Mouse (Mus musculus) adrenal gland, adult 2 months (tissue): ENCODE results near the gene Ifna14. TPM values are rescaled to one million over a fixed set of nuclear protein-coding genes. Genes with fewer than 3 reads are reported as not detected.

Experiments used
- polyA plus RNA-seq: library from polyadenylated mRNA; depleted of rRNA; stranded (reverse); fragments of >200 nt; gene quantifications from 2 replicates; pipeline ENCODE4 v1.2.3, GENCODE M21; 2012; rRNA removed
- total RNA-seq, 2 experiments: library from RNA; stranded (reverse); gene quantifications; 2 replicates each; pipeline ENCODE4 v1.2.3; 2021

Ifna14 gene
- total and polyA plus RNA-seq, 3 experiments, result not detected

Other genes with a start within 250 kb of the Ifna14 start
- gene Hacd4, start 132.9 kb downstream of the Ifna14 start, total RNA-seq, result 1 to 10 TPM; 4.1 to 4.8 TPM
- 0.41 and 0.43 TPM in 2 replicates for gene Hacd4, start 132.9 kb downstream of the Ifna14 start, polyA plus RNA-seq
- not detected for gene Ifnb1, start 49.0 kb downstream of the Ifna14 start, total RNA-seq
- not detected in 2 replicates for gene Ifnb1, start 49.0 kb downstream of the Ifna14 start, polyA plus RNA-seq
- not detected for gene Ifna15, start 13.6 kb downstream of the Ifna14 start, total RNA-seq
- not detected in 2 replicates for gene Ifna15, start 13.6 kb downstream of the Ifna14 start, polyA plus RNA-seq
- not detected for gene Ifna9, start 20.6 kb upstream of the Ifna14 start, total RNA-seq
- gene Ifna9, start 20.6 kb upstream of the Ifna14 start, polyA plus RNA-seq, result 0.22 TPM in 1 of 2 replicates, not detected in the other
- gene Ifna12, start 31.6 kb upstream of the Ifna14 start, total RNA-seq, result not detected
- gene Ifna12, start 31.6 kb upstream of the Ifna14 start, polyA plus RNA-seq, result not detected in 2 replicates
- gene C87499, start 62.6 kb upstream of the Ifna14 start, total RNA-seq, result not detected
- gene C87499, start 62.6 kb upstream of the Ifna14 start, polyA plus RNA-seq, result not detected in 2 replicates
- gene Ifna13, start 72.7 kb upstream of the Ifna14 start, total RNA-seq, result not detected
- gene Ifna13, start 72.7 kb upstream of the Ifna14 start, polyA plus RNA-seq, result not detected in 2 replicates
- gene Ifna16, start 105.1 kb upstream of the Ifna14 start, total RNA-seq, result not detected
- not detected in 2 replicates for gene Ifna16, start 105.1 kb upstream of the Ifna14 start, polyA plus RNA-seq
- gene Ifna2, start 112.1 kb upstream of the Ifna14 start, total RNA-seq, result not detected
- gene Ifna2, start 112.1 kb upstream of the Ifna14 start, polyA plus RNA-seq, result not detected in 2 replicates
- gene Ifnab, start 119.6 kb upstream of the Ifna14 start, total RNA-seq, result not detected
- not detected in 2 replicates for gene Ifnab, start 119.6 kb upstream of the Ifna14 start, polyA plus RNA-seq
- gene Gm26566, start 150.0 kb upstream of the Ifna14 start, total RNA-seq, result under 1 TPM in 1 of 2 experiments, not detected in 1; 0.38 TPM
- 0.76 and 1.0 TPM in 2 replicates for gene Gm26566, start 150.0 kb upstream of the Ifna14 start, polyA plus RNA-seq
- gene Klhl9, start 150.7 kb upstream of the Ifna14 start, total RNA-seq, result 10 to 100 TPM; 70.8 to 79.3 TPM
- gene Klhl9, start 150.7 kb upstream of the Ifna14 start, polyA plus RNA-seq, result 22.2 and 29.6 TPM in 2 replicates
- gene Gm13271, start 183.1 kb upstream of the Ifna14 start, total RNA-seq, result not detected
- gene Gm13271, start 183.1 kb upstream of the Ifna14 start, polyA plus RNA-seq, result not detected in 2 replicates
- gene Gm13283, start 188.3 kb upstream of the Ifna14 start, total RNA-seq, result not detected
- not detected in 2 replicates for gene Gm13283, start 188.3 kb upstream of the Ifna14 start, polyA plus RNA-seq
- gene Gm13290, start 202.0 kb upstream of the Ifna14 start, total RNA-seq, result not detected
- gene Gm13290, start 202.0 kb upstream of the Ifna14 start, polyA plus RNA-seq, result not detected in 2 replicates
- gene Gm13289, start 205.1 kb upstream of the Ifna14 start, total RNA-seq, result not detected
- not detected in 2 replicates for gene Gm13289, start 205.1 kb upstream of the Ifna14 start, polyA plus RNA-seq
- not detected for gene Gm13272, start 208.1 kb upstream of the Ifna14 start, total RNA-seq
- not detected in 2 replicates for gene Gm13272, start 208.1 kb upstream of the Ifna14 start, polyA plus RNA-seq
- gene Ifnz, start 210.3 kb upstream of the Ifna14 start, total RNA-seq, result not detected
- not detected in 2 replicates for gene Ifnz, start 210.3 kb upstream of the Ifna14 start, polyA plus RNA-seq
- not detected for gene Gm13276, start 213.9 kb upstream of the Ifna14 start, total RNA-seq
- not detected in 2 replicates for gene Gm13276, start 213.9 kb upstream of the Ifna14 start, polyA plus RNA-seq
- not detected for gene Gm13277, start 216.8 kb upstream of the Ifna14 start, total RNA-seq
- gene Gm13277, start 216.8 kb upstream of the Ifna14 start, polyA plus RNA-seq, result not detected in 2 replicates
- gene Gm13278, start 219.8 kb upstream of the Ifna14 start, total RNA-seq, result not detected
- not detected in 2 replicates for gene Gm13278, start 219.8 kb upstream of the Ifna14 start, polyA plus RNA-seq
- gene Gm13275, start 222.7 kb upstream of the Ifna14 start, total RNA-seq, result not detected
- gene Gm13275, start 222.7 kb upstream of the Ifna14 start, polyA plus RNA-seq, result 0.22 TPM in 1 of 2 replicates, not detected in the other
- not detected for gene Gm13279, start 225.6 kb upstream of the Ifna14 start, total RNA-seq
- gene Gm13279, start 225.6 kb upstream of the Ifna14 start, polyA plus RNA-seq, result not detected in 2 replicates
- not detected for gene Gm13285, start 227.9 kb upstream of the Ifna14 start, total RNA-seq
- gene Gm13285, start 227.9 kb upstream of the Ifna14 start, polyA plus RNA-seq, result not detected in 2 replicates
- not detected for gene Gm13287, start 231.5 kb upstream of the Ifna14 start, total RNA-seq
- gene Gm13287, start 231.5 kb upstream of the Ifna14 start, polyA plus RNA-seq, result 0.22 TPM in 1 of 2 replicates, not detected in the other
- gene Gm13288, start 233.7 kb upstream of the Ifna14 start, total RNA-seq, result not detected
- not detected in 2 replicates for gene Gm13288, start 233.7 kb upstream of the Ifna14 start, polyA plus RNA-seq
- not detected for gene Ifna7, start 244.4 kb upstream of the Ifna14 start, total RNA-seq
- not detected in 2 replicates for gene Ifna7, start 244.4 kb upstream of the Ifna14 start, polyA plus RNA-seq
- not detected for gene Ifna11, start 248.2 kb upstream of the Ifna14 start, total RNA-seq
- gene Ifna11, start 248.2 kb upstream of the Ifna14 start, polyA plus RNA-seq, result not detected in 2 replicates